18 mouse cellular contexts compared by ENCODE assay signal in genomic region chr11:76121086-76121485, GRCm38 (mm10). TPM values are rescaled to one million over a fixed set of nuclear protein-coding genes. Genes with fewer than 3 reads are reported as not detected.
A peak's percentile ranks its signal among the peaks of the same experiment; 100 is the strongest.
DNase-seq lines count a peak whose midpoint lies in the region; ATAC-seq and TF ChIP-seq lines count a peak whose summit lies in the region.
"Had no signal": no experiment of that assay in that cellular context is flagged by ENCODE, and none has a peak within 500 bp of the region (broad histone marks: within the 10 kb centered on the region; RNA-seq: fewer than 3 reads in every experiment).

No protein-coding gene starts in this region.

- no peaks in the 10 kb centered on the region for H3K79me2 ChIP-seq in liver, adult 2 months (ENCODE audit: control insufficient read depth, insufficient read depth, low read length)

- no peak overlapping the region for H3K4me3 ChIP-seq in intestine, embryonic 14.5 days (ENCODE audit: low read depth, low read length)
- no peak overlapping the region for H3K4me3 ChIP-seq in intestine, postnatal 0 days (ENCODE audit: low read depth, low read length)
- H3K4me3 ChIP-seq in liver, adult 2 months (ENCODE audit: insufficient read depth, low read depth, low read length), result no peak overlapping the region
- no peak overlapping the region for H3K4me3 ChIP-seq in liver, embryonic 12.5 days
- no peak overlapping the region for H3K4me3 ChIP-seq in embryonic fibroblast, embryonic 13.5 days (ENCODE audit: insufficient read depth, low read length)
- H3K4me3 ChIP-seq: hindbrain, embryonic 13.5 days; limb, embryonic 12.5 days; midbrain, embryonic 12.5 days; neural tube, embryonic 12.5 days had no signal

- no peak for ATAC-seq in intestine, embryonic 14.5 days (replicated peaks; ENCODE audit: low FRiP score, low TSS enrichment, low read depth)
- no peak for ATAC-seq in intestine, postnatal 0 days
- no peak for ATAC-seq in liver, embryonic 12.5 days
- ATAC-seq in erythroid progenitor cell, adult 5-6 weeks (replicated peaks; ENCODE audit: low FRiP score, poor library complexity, severe bottlenecking), result no peak
- ATAC-seq: forebrain, embryonic 14.5 days; inflammation-experienced regulatory T-cells, adult 6 months had no signal

- no peaks in the 10 kb centered on the region for H3K9me3 ChIP-seq in intestine, embryonic 14.5 days (ENCODE audit: control insufficient read depth, low read length)
- H3K9me3 ChIP-seq in intestine, postnatal 0 days (ENCODE audit: control insufficient read depth), result no peaks in the 10 kb centered on the region
- no peaks in the 10 kb centered on the region for H3K9me3 ChIP-seq in liver, embryonic 12.5 days (replicated peaks)
- H3K9me3 ChIP-seq: hindbrain, embryonic 13.5 days; limb, embryonic 12.5 days; midbrain, embryonic 12.5 days; neural tube, embryonic 12.5 days had no signal

- peak overlapping the region; percentile 75; the same call in 1 of the 2 replicates for H3K27ac ChIP-seq in intestine, embryonic 14.5 days (ENCODE audit: low read depth)
- H3K27ac ChIP-seq in intestine, postnatal 0 days (ENCODE audit: low read depth, low read length), result no peak overlapping the region
- H3K27ac ChIP-seq in liver, adult 2 months (replicated peaks; ENCODE audit: insufficient read depth, low read depth, low read length), result no peak overlapping the region
- H3K27ac ChIP-seq in liver, embryonic 12.5 days, result no peak overlapping the region
- H3K27ac ChIP-seq in embryonic fibroblast, embryonic 13.5 days (ENCODE audit: insufficient read depth, low read length), result peak overlapping the region; percentile 81
- H3K27ac ChIP-seq: hindbrain, embryonic 13.5 days; liver, embryonic 14.5 days; midbrain, embryonic 12.5 days; neural tube, embryonic 12.5 days had no signal

- no peaks in the 10 kb centered on the region for H3K27me3 ChIP-seq in intestine, embryonic 14.5 days (replicated peaks; ENCODE audit: control insufficient read depth, insufficient read depth, low read length)
- no peaks in the 10 kb centered on the region for H3K27me3 ChIP-seq in intestine, postnatal 0 days (replicated peaks; ENCODE audit: control insufficient read depth, insufficient read depth, low read length)
- H3K27me3 ChIP-seq in liver, adult 2 months (ENCODE audit: control insufficient read depth, insufficient read depth, low read length), result no peaks in the 10 kb centered on the region
- no peaks in the 10 kb centered on the region for H3K27me3 ChIP-seq in liver, embryonic 12.5 days (replicated peaks)
- H3K27me3 ChIP-seq: hindbrain, embryonic 13.5 days; limb, embryonic 12.5 days; midbrain, embryonic 12.5 days; neural tube, embryonic 12.5 days had no signal

- no peak for TF ChIP-seq POLR2A in liver, adult 2 months (IDR thresholded peaks at IDR 0.05; ENCODE audit: extremely low read depth, insufficient read depth, low read length)
- no peak for TF ChIP-seq POLR2A in embryonic fibroblast, embryonic 13.5 days (IDR thresholded peaks at IDR 0.05; ENCODE audit: low read depth, low read length)

- no peak overlapping the region for H3K4me2 ChIP-seq in intestine, embryonic 14.5 days (ENCODE audit: low read length)
- no peak overlapping the region for H3K4me2 ChIP-seq in intestine, postnatal 0 days (replicated peaks; ENCODE audit: low read depth)
- H3K4me2 ChIP-seq in liver, embryonic 12.5 days, result no peak overlapping the region
- H3K4me2 ChIP-seq: hindbrain, embryonic 13.5 days; limb, embryonic 12.5 days; midbrain, embryonic 12.5 days; neural tube, embryonic 12.5 days had no signal

- no peak for TF ChIP-seq CTCF in intestine, postnatal 0 days (IDR thresholded peaks at IDR 0.05; ENCODE audit: low read depth)
- TF ChIP-seq CTCF in liver, adult 2 months (IDR thresholded peaks at IDR 0.05; ENCODE audit: low read depth, low read length), result no peak
- TF ChIP-seq CTCF in embryonic fibroblast, embryonic 13.5 days (IDR thresholded peaks at IDR 0.05; ENCODE audit: borderline replicate concordance, insufficient read depth, low read length), result no peak

- peaks cover 28% of the 10 kb centered on the region for H3K4me1 ChIP-seq in intestine, embryonic 14.5 days (replicated peaks; ENCODE audit: control insufficient read depth, insufficient read depth, low read length)
- 0 out of 2 replicates have a peak, but pooled peaks cover 2% of the 10 kb centered on the region for H3K4me1 ChIP-seq in intestine, postnatal 0 days (replicated peaks; ENCODE audit: control insufficient read depth, insufficient read depth, low read length)
- no peaks in the 10 kb centered on the region for H3K4me1 ChIP-seq in liver, adult 2 months (ENCODE audit: control insufficient read depth, insufficient read depth, low read length)
- H3K4me1 ChIP-seq in liver, embryonic 12.5 days, result no peaks in the 10 kb centered on the region
- peaks cover 22% of the 10 kb centered on the region for H3K4me1 ChIP-seq in embryonic fibroblast, embryonic 13.5 days (ENCODE audit: control insufficient read depth, insufficient read depth, low read length)
- H3K4me1 ChIP-seq: hindbrain, embryonic 13.5 days; midbrain, embryonic 12.5 days; neural tube, embryonic 12.5 days had no signal

- DNase-seq in intestine, embryonic 14.5 days (ENCODE audit: low spot score), result no peak
- peak; percentile 34 for DNase-seq in liver, adult 2 months (ENCODE audit: extremely low read depth, low read depth, low spot score)
- DNase-seq in kidney, postnatal 36 days, result peak; percentile 58 to 82
- DNase-seq in adrenal gland, postnatal 14 days, result no peak
- DNase-seq: adrenal gland, adult 2 months; cerebellum, postnatal 10 days; thymus, postnatal 36 days had no signal

- 72% methylated on average over 4 of the region's 4 CpGs for WGBS in intestine, embryonic 14.5 days
- WGBS in intestine, postnatal 0 days, result 47% methylated on average over 4 of the region's 4 CpGs
- WGBS in liver, adult 2 months, result 51% methylated on average over 4 of the region's 4 CpGs
- WGBS in liver, embryonic 12.5 days (ENCODE audit: insufficient replicate concordance), result 71% methylated on average over 4 of the region's 4 CpGs

- no peak overlapping the region for H3K9ac ChIP-seq in intestine, embryonic 14.5 days (ENCODE audit: low read length)
- no peak overlapping the region for H3K9ac ChIP-seq in intestine, postnatal 0 days (ENCODE audit: low read depth, low read length)
- no peak overlapping the region for H3K9ac ChIP-seq in liver, adult 2 months (ENCODE audit: low read depth, low read length)
- H3K9ac ChIP-seq in liver, embryonic 12.5 days, result no peak overlapping the region
- H3K9ac ChIP-seq: hindbrain, embryonic 13.5 days; limb, embryonic 12.5 days; liver, embryonic 14.5 days; midbrain, embryonic 12.5 days; neural tube, embryonic 12.5 days had no signal

- peaks cover 17% of the 10 kb centered on the region for H3K36me3 ChIP-seq in intestine, embryonic 14.5 days (ENCODE audit: control insufficient read depth, insufficient read depth, low read length)
- peaks cover 55% of the 10 kb centered on the region for H3K36me3 ChIP-seq in intestine, postnatal 0 days (ENCODE audit: control insufficient read depth, insufficient read depth)
- H3K36me3 ChIP-seq in liver, adult 2 months (ENCODE audit: control insufficient read depth, insufficient read depth, low read length), result peaks cover 47% of the 10 kb centered on the region
- H3K36me3 ChIP-seq in liver, embryonic 12.5 days, result peaks cover 38% of the 10 kb centered on the region

RNA-seq across cellular contexts. Expression of gene Vps53, which starts 58.4 kb away (rescaled TPM):
- 42.5 and 45.7 TPM in 2 replicates for polyA plus RNA-seq in intestine, embryonic 14.5 days (2014; fragmentation: Nextera tagmentation; extraction: Ambion mirVana)
- polyA plus RNA-seq in intestine, postnatal 0 days (2015; fragmentation: Nextera tagmentation; extraction: Ambion mirVana), result 43.3 and 44.8 TPM in 2 replicates
- 18.9 and 22.8 TPM in 2 replicates for total RNA-seq in liver, adult 2 months (2014; rRNA removed)
- 19.3 and 22.4 TPM in 2 replicates for polyA plus RNA-seq in liver, adult 2 months (2012; rRNA removed)
- 21.2 and 22.9 TPM in 2 replicates for polyA plus RNA-seq in liver, embryonic 12.5 days (2016; fragmentation: Nextera tagmentation; extraction: Ambion mirVana)
- 40.1 and 40.9 TPM in 2 replicates for polyA plus RNA-seq in embryonic fibroblast, embryonic 13.5 days (2011; ENCODE audit: insufficient read length, low read depth, missing spikeins)
- total RNA-seq in erythroid progenitor cell, adult 5-6 weeks (2015; ENCODE audit: low replicate concordance), result 10.1 and 28.1 TPM in 2 replicates
- total RNA-seq in erythroid progenitor cell, adult 5-6 weeks (2017; ENCODE audit: low replicate concordance), result 6.0 and 7.3 TPM in 2 replicates
- 39.5 and 41.1 TPM in 2 replicates for total RNA-seq in adrenal gland, postnatal 14 days (2021)

RNA-seq across cellular contexts. Expression of gene Fam57a, which starts 58.4 kb away (rescaled TPM):
- polyA plus RNA-seq in intestine, embryonic 14.5 days (2014; fragmentation: Nextera tagmentation; extraction: Ambion mirVana), result 114 and 117 TPM in 2 replicates
- 15.5 and 19.9 TPM in 2 replicates for polyA plus RNA-seq in intestine, postnatal 0 days (2015; fragmentation: Nextera tagmentation; extraction: Ambion mirVana)
- 3.0 and 3.4 TPM in 2 replicates for total RNA-seq in liver, adult 2 months (2014; rRNA removed)
- polyA plus RNA-seq in liver, adult 2 months (2012; rRNA removed), result 3.5 and 5.3 TPM in 2 replicates
- polyA plus RNA-seq in liver, embryonic 12.5 days (2016; fragmentation: Nextera tagmentation; extraction: Ambion mirVana), result 7.7 and 8.4 TPM in 2 replicates
- 17.5 and 20.8 TPM in 2 replicates for polyA plus RNA-seq in embryonic fibroblast, embryonic 13.5 days (2011; ENCODE audit: insufficient read length, low read depth, missing spikeins)
- total RNA-seq in erythroid progenitor cell, adult 5-6 weeks (2015; ENCODE audit: low replicate concordance), result 2.2 TPM in 1 of 2 replicates, not detected in the other
- total RNA-seq in erythroid progenitor cell, adult 5-6 weeks (2017; ENCODE audit: low replicate concordance), result not detected in 2 replicates
- total RNA-seq in adrenal gland, postnatal 14 days (2021), result 7.6 and 8.0 TPM in 2 replicates

Comparison
In these comparisons a context has a peak if more than half of its experiments do, and no peak if none do; other contexts are left out.
1. H3K27ac ChIP-seq: peak in intestine, embryonic 14.5 days (single experiment) and embryonic fibroblast, embryonic 13.5 days (single experiment); none in intestine, postnatal 0 days (single experiment), liver, adult 2 months (single experiment) and liver, embryonic 12.5 days (single experiment).
2. DNase-seq: peak in liver, adult 2 months (single experiment) and kidney, postnatal 36 days (2 of 2); none in intestine, embryonic 14.5 days (single experiment) and adrenal gland, postnatal 14 days (single experiment).